Mouse (Mus musculus): ENCODE data around the gene Shprh.
"Not testable (repeated sequence)": the region's sequence is repeated elsewhere in the genome, so short reads cannot be mapped to it uniquely, and the experiment has no call there.

Gene Shprh

GRCm38 (mm10) chr10:11148884-11149741 is at the start of gene Shprh:
Shprh (plus strand) TSS chr10:11149427.
- peak; percentile 99 for DNase-seq

- no peak for DNase-seq
Measured at GRCm38 (mm10) chr10:11121781-11122180, 27.4 kb upstream of the Shprh start.

DNA sequence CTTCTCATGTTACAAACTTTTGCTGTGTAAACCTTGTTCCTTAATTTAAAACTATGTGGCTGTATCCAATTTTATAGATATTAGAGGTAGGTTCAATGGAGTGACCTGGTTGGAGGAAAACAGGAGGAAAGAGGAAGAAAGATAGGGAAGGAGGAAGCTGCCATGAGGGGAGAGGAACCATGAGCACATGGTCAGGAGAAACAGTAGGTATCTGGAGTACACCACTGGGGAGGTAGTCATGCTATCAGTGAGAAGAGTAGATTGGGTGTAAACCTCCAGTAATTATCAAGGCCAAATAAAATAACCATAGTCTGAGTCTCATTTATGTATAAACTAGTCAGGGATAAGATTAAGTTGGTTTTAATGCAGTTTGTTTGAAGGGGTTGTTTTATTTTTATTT is 3.6 kb upstream of the Shprh start:
- no peak for DNase-seq

DNA sequence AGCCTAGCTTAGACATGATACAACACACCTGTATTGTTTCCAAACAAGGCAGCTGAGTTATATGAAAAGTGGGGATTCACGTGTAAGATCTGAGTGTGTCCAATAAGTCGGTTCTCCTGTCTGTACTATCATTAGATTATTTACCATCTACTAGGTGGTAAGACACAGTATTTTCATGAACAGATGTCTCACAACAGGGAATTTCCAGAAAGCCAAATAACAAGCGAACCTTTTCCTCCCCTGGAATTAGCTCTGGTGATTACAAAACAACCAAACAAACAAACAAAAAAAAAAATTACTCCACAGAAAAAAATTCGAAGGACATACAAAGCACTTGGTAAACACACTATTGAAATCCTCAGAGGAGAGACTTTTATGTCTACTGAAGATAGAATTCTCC is 781 bp upstream of the Shprh start:
- no peak for DNase-seq

DNA sequence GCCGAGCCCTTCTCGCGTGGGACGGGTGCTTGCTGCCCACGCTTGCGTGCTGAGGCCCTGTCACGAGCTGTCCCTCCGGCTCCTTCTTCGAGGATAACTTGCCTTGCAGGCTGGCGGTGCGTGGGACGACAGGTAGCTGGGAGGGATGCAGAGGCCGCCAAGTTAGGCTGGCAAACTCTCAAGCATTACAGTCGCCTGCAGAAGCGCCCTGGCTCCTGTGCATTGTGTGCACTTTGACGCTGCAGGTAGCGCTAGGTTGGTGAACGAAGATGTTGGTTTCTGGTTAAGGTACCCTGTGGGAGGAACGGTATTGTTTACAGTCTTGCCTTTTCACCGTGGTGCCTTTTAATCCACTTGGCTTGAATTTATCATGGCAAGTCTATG is 507 bp downstream of the Shprh start:
- no peak for DNase-seq

- DNase-seq = no peak
Measured at GRCm38 (mm10) chr10:11151644-11152043, 2.4 kb downstream of the Shprh start.

DNA sequence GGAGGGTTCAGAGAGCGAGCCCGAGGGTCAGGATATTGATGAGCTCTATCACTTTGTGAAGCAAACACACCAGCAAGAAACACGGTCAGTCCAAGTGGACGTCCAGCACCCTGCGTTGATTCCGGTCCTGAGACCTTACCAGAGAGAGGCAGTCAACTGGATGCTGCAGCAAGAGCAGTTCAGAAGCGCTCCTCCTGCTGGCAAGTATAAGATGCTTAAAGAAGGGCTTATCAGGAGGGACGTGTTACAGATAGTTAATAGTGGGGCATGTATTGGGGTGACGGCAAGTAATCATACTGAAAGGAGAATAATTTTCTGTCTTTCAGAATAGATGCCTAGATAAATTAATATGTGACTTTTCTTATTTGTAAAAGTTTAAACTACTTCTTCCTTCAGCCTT is 7.8 kb downstream of the Shprh start:
- DNase-seq = no peak

DNA sequence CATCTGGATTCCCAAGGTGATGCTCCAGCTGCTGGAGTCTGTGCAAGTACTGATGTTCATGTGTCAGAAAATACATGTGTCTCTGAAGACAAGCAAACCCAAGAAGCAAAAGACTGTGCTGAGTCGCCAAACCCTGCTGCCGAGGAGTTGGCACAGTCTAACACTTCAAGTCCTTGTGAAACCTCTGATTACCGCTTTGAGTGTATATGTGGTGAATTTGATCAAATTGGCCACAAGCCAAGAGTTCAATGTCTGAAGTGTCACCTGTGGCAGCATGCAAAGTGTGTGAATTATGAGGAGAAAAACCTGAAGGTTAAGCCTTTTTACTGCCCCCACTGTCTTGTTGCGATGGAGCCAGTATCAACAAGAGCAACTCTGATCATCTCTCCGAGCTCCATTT is 15.3 kb downstream of the Shprh start:
- no peak for DNase-seq

DNA sequence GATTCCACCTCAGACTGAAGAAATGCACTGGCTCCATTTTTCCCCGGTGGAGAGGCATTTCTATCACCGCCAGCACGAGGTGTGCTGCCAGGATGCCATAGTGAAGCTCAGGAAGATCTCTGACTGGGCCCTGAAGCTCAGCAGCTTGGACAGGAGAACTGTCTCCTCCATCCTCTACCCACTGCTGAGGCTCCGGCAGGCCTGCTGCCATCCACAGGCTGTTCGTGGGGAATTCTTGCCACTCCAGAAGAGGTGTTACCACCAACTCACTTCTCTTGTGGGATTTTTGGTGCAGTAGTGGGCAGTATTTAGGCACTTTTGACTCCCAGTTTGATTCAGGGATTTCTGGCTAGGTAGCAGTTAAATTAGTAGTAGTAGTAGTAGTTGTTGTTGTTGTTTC is 21.0 kb downstream of the Shprh start:
- DNase-seq = no peak

DNA sequence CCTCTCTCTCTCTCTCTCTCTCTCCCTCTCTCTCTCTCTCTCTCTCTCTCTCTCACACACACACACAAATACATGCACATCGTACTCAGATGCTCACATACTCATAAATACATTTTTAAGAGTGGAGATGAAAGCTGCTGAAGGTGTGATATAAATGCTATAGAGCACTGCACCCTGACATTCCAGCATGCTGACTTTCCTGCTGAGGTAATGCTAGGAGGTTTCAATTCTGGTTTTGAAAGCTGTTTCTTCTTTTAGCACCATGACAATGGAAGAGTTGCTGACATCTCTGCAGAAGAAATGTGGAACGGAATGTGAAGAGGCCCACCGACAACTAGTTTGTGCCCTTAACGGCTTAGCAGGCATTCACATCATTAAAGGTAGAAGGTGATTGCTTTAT is 22.4 kb downstream of the Shprh start:
- no peak for DNase-seq

DNA sequence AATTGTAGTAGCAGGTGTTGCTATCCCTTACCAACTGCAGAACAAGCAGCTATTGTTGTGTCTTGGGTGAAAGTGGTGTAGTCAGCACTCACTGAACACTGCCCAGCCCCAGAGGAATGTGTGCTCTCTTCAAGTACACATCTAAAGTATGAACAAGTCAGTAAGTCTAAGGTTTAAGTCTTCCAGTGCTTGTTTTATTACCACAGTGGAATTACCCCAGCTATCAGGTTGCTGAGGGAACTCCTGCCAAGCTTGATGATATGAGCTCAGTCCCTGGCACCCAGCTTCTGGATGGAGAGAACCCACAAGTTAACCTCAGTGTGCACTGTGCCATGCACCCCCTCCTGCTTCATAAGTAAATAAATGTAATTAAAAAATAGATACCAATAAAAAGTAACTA is 23.3 kb downstream of the Shprh start:
- no peak for DNase-seq

GRCm38 (mm10) chr10:11175801-11176482 is 26.7 kb downstream of the Shprh start:
- DNase-seq = no peak

DNA sequence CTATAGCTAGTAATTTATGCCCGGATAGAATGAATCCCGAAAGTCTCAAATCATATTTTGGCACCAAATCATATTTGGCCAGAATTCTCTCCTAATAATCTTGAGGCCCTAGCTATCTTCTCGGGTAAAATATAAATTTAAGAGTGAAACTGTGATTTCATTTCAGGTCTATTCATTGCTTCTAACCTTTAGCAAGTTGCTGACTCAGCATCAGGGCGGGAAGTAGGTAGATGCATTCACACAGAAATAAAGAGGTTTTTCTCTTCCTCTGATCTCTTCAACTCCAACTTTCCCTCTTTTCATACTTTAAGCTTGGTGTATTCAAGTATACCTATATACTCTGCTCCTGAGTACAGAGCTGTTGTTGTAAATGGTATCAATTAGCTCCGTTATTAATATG is 30.9 kb downstream of the Shprh start:
- DNase-seq = no peak

GRCm38 (mm10) chr10:11197341-11197740 is 48.1 kb downstream of the Shprh start:
- no peak for DNase-seq

DNA sequence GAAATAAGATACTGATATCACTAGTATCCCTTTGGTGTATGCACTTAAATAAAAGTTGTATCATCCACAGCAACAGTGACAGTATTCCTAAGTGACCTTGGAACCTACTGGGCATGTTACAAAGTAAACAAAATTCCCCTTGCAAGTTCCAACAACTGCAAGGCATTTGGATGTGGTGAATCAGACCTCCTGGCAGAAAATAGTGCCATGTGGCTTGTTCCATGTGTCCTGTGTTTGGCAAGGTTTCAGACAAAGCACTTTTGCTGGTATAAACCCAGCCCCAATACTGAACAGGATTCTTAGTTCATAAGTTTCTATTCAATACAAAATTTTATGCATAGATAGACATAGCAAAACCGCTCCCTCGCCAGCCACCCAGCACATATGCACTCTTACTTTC is 49.1 kb downstream of the Shprh start:
- no peak for DNase-seq

GRCm38 (mm10) chr10:11199980-11200379 is 50.8 kb downstream of the Shprh start:
- no peak for DNase-seq

- not testable (repeated sequence) for DNase-seq
Measured at GRCm38 (mm10) chr10:11205883-11206282, 56.7 kb downstream of the Shprh start.

DNA sequence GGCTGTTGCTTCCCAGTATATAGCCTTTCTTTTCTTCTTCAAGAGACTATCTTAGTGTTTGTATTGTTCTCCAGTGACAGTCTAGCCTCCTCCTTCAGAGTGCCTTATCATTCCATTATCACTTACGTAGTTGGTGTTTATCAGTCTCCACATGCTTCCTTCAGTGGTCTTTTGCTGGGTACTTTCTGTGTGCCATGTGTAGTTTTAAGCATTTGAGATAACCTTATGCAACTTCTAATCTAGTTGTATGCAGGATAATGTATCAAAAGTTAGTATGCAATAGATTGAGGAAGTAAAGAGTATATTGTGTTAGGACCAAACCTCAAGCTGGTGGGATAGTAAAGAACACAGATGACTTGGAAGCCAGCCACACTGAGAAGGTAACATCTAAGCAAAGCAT is 59.4 kb downstream of the Shprh start:
- DNase-seq = no peak

DNA sequence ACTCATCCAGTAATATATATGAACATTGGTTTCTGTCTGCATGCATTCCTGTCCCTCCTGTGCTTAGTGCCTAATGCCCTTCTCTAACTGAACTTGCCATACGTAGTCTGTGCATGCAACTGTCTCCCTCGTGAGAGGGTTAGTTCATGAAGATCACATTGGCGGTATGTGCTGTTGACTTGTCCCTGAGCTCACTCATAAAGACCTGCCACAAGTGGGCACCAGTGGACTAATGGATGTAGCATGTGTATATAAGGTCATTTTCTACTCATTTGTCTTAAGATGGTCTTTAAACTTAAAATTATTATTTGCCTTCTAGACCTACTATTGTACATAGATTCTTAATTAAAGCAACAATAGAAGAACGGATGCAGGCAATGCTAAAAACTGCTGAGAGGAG is 62.8 kb downstream of the Shprh start:
- DNase-seq = peak; percentile 26

- DNase-seq = no peak
Measured at GRCm38 (mm10) chr10:11226442-11226841, 77.2 kb downstream of the Shprh start.

DNA sequence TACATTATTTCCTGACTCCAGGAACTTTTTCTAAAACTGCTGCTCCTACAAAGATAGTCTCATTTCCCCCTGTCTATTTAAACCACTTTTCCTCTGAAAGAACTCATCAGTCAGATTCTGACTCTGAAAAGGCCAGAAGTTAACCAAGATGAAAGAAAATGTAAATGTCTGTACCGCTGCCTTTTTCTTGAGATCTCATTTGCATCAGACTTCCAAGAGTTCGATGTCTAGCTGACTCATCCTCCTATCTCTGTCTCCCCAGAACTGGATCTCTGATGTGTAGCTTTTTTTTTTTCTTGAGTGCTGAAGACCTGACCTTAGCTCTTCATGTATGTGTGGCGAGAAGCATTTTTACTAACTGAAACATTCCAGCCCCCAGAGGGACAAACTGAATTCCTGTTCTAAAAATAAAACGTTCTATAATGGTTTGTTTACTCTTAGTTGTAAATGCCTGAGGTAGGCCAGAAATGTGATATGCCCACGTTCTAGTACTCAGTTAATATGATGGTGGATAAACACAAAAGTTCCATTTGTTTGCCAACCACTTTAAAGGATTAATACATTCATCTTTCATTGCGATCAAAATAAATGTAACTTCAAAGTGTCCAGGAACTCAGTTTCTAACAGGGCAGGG is 80.4 kb downstream of the Shprh start:
- DNase-seq = no peak

- no peak for DNase-seq
Measured at GRCm38 (mm10) chr10:11233208-11233607, 84.0 kb downstream of the Shprh start.

DNA sequence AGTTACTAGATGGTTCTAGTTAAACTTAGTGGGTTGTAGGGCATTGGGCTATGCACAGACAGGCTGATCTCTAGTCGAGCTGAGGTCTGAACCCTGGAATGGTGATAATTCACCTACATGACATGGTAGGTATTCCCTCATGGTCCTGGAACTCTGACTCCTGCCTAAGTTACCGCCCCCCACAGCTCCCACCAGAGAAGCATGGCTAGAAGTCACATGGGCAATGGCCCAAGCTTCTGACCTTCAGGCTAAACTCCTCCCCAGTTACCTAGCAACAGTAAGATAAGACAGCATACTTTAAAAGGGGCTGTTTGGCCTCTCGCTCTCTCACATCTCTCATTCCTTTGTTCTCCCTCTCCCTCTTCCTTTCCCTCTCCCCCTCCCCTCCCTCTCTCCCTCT is 93.8 kb downstream of the Shprh start:
- not testable (repeated sequence) for DNase-seq

DNA sequence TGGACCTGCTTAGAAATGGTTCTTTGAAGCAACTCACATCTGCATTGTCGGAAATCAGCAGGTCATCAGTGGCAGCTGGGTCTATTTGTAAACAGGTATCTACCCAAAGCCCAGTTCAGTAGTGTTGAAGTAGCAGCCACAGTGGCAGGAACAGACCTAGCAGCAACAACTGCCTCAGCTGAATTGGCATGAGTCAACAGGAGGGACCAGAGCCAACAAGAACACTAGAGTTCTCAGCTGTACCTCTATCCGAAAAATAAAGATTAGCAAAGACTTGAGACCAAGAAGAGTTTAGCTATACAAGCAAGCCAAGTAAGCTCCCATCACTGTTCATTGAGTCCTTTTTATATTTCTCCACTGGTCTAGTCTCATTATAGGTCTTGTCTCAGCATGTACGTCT is 99.0 kb downstream of the Shprh start:
- DNase-seq = no peak
